Mouse (Mus musculus) layer of hippocampus, adult 9-11 months (tissue): Measurements from ENCODE around the gene Stard10.

Source experiments
- DNase-seq: peaks from one replicate; pipeline ENCODE4 v3.0.0; 2022

Gene Stard10

GRCm38 (mm10) chr7:101306841-101307240 lies 10.0 kb upstream of the Stard10 start:
- no peak for DNase-seq

- no peak for DNase-seq
Measured at GRCm38 (mm10) chr7:101309985-101310326, 6.9 kb upstream of the Stard10 start.

DNA sequence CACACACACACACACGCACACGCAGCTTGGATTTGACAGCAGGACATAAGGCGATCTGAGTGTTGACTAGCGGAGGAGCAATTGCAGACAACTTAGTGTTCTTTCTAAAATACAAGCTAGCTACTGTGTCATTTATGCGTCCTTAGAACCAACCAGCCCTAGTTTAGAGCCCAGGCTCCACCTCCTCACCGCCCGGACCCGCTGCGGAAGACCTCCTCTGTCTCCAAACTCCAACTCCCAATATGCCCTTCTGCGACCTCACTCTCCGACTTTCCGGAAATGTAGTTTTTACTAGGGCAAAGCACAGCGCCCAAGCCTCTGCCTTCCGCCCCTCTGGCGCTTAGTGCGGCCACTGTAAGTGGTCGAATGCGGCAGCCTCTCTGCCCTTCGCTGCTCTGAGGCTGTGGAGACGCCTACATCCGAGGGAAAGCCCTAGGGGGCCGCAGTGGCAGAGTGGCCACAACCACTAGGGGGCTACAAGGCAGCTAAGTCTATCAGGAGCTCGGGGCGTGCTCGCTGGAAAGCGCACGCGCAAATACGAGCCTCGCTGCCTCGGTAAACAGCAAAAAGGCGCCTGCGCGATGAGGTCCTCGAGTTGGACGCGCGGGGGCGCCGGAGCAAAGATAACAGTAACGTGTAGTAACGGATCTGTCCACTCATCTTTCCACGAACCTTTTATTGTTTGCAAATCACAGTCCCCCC lies 6.4 kb upstream of the Stard10 start:
- peak; percentile 99 for DNase-seq

DNA sequence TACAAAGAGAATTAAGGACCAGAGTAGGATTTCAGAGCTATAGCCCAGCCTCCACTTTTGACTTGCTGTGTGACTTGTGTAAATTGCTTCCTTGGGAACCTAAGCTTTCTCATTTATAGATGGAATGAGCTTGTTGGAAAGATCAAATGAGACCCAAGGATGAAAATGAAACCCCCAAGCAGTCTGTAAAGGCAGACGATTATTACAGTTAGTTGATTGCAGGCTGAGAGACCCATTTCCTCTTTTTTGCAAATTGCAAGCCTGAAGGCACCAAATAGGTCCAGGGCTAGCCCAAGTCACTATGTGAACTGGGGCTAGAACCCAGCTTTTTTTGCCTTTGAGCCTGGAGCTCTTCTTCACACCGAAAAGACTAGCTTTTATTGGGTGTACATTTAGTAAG lies 5.8 kb upstream of the Stard10 start:
- no peak for DNase-seq

- DNase-seq: no peak
Measured at GRCm38 (mm10) chr7:101313033-101313432, 3.9 kb upstream of the Stard10 start.

GRCm38 (mm10) chr7:101314396-101314795 lies 2.5 kb upstream of the Stard10 start:
- DNase-seq: peak; percentile 51

DNA sequence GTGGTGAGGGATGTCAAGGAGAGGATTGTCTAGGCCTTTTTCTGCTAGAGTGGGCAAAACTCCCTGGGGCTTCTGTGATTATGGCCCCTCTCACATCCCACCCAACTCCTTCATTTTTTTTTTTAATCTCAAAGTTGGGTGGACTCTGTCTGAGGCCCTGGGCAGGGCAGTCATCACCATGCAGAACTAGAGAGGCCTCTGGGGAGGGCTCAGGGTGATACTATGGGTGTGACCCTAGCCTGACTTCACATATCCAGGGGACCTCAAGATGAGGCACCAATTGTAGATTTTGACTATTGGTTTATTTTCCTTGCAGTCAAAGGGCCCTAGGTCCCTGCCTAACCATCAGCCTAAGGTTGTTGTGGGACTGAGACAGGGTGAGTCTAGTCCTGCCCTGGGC lies 1.2 kb upstream of the Stard10 start:
- no peak for DNase-seq

GRCm38 (mm10) chr7:101316591-101317001 lies 290 bp upstream of the Stard10 start:
- no peak for DNase-seq

GRCm38 (mm10) chr7:101318848-101319247 lies 2.0 kb downstream of the Stard10 start:
- DNase-seq: no peak

DNA sequence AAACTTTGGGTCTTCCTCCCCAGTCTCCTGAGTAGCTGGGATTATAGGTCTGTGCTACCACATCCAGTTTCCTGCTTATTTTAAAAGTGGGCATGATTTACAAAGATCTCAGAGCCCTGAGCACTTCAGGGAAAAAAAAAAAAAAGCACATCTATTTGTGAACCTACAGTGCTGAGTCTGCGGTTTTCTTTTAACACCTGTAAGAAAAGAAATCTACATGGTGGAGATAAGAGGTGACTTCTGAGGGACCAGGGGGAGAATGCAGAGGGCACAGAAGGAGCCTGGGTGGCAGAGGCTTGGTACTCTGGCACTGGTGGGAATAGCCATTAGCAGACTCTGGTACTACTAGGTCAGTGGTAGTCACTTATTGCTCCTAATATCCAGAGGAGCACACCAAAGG lies 2.9 kb downstream of the Stard10 start:
- DNase-seq: no peak

GRCm38 (mm10) chr7:101320399-101321217 lies 3.7 kb downstream of the Stard10 start:
- DNase-seq: no peak

DNA sequence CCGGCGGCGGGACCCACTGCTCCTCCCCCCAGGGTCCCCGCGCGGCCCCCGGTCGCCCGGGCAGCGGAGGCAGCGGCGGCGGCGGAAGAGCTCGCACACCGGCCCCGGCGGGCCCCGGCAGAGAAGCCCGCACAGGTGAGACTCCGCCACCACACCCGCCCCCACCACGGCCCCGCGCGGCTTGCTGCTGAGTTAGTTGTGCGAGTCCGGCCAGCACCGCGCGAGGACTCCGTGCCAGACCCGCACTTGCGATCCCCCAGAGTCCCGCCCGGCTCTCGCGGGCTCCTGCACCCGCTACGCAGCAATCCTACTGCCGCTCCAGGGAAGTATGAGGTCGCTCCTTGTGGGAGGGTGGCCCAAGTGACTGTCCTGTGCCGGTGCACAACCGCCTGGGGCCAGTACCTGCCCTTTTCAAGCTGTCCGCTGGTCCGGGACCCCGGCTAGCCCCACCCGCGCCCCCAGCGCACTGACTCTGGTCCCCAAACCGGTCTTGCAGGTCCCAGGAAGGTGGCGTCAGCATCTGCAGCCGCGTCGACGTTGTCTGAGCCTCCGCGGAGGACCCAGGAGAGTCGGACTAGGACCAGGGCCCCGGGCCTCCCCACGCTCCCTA lies 4.4 kb downstream of the Stard10 start:
- no peak for DNase-seq

DNA sequence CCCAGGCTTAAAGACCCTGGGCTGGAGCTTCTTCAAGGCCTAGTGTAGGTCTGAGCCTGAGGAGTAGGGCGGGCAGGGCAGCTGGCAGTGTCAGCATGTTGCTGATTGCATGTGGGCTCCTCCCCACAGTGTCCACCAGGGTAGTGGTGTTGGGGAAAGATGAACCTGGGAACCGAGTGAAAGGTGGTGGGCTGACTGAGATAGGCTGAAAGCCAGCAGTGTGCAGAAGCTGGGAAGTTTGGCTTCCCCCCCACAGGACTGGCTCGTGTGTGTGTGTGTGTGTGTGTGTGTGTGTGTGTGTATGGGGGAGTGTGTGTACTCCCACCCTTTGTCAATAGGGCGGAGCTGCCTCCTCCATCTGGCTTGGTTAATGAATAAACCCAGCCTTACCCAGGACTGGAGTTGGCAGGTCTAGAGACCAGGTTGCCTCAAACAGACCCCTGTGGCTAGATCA lies 6.3 kb downstream of the Stard10 start:
- DNase-seq: no peak

- DNase-seq: no peak
Measured at GRCm38 (mm10) chr7:101324142-101324962, 7.5 kb downstream of the Stard10 start.

DNA sequence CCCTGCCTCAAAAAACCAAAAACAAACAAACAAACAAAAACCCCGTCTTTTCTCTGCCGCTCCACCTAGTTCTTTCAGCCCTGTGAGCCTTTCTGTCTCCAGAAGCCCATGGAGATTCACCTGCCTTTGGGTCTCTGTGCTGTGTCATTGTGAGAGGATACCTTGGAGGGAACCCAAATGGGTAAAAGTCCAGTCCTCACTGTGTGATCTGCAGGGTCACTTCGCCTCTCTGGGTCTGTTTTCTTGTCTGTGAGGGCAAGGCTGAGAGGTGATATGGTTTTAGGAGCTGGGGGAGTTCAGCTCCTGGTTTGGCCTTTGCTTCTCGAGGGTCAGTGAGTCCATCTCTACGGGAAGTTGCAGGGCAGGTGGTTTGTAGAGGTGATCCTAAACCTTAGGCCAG lies 9.1 kb downstream of the Stard10 start:
- DNase-seq: no peak

- no peak for DNase-seq
Measured at GRCm38 (mm10) chr7:101327263-101327662, 10.4 kb downstream of the Stard10 start.

DNA sequence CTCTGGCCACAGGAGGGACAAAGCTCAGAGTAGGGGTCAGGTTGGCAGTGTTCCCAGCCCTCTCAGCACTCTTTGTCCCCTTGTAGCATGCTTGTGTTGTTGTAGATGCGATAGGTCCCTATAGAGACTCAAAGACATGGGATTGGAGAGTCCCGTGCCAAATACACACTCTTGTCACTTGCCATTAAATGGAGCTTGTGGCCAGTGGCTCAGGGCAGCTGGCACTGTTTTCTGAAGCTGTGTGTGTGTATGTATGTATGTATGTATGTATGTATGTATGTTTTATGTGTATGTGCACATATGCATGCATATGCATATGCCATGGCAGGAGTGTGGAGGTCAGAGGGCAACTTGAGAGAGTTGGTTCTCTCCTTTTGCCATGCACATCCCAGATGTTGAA lies 10.9 kb downstream of the Stard10 start:
- DNase-seq: no peak

DNA sequence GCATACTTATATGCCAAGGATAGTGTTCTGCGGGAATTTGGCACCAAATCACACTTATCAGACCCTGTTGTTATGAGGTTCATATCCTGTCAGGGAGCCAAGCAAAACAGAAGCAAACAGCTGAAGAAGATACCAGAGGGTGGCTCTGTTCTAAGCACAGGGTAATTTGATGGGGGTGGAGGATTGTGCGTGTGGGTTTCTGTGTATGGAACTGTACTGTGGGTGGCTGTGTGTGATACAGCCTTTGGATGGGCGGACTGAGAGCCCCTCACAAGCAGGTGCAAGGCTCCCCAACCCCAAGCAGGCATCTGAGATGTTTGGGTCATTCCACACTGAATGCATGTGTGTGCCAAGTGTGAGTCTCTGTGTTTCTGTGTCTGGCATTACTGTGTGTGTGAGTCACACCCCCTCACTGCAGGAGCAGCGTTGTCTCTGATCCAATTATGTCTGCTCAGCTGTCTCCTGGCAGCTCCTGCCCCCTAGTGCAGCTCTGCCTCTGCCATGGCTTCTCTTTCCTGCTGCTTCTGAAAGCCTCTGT lies 11.8 kb downstream of the Stard10 start:
- peak; percentile 85 for DNase-seq

- no peak for DNase-seq
Measured at GRCm38 (mm10) chr7:101329606-101330005, 12.7 kb downstream of the Stard10 start.

DNA sequence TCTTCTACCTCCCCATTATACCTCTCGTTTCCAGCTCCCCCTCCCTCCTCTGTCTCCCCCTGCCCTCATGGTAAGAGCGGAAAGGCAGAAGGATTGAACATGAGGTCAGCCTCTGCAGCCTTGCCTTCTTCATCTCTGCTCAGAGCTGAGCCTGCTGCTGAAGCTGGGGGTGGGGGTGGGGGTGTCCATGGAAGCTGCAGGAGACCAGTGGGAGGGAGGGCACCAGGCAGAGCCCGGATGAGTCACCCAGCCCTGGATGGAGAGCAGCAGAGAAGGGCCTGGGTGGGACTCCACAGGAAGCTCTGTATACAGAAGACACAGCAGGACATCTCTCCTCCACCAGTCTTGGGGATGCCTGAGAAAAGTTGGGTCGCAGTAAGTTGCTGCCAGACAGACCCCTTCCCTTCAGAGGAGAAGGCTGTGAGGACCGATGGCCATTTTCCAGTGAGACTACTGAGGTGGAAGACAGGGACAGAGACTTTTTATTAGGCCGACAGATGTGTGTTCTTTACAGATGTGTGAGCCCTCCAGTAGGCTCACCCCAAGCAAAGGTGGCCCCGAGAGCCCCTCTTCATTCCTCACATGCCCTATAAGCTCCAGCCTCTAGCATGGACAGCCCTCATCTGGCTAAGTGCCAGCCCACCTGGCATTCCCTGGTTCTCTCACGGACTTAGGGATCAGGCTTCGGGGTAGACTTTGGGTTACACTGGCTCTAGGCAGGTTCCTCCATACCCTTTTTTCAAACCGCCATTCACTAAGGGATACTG lies 13.4 kb downstream of the Stard10 start:
- DNase-seq: no peak

- no peak for DNase-seq
Measured at GRCm38 (mm10) chr7:101330841-101331173, 13.9 kb downstream of the Stard10 start.
